Mouse (Mus musculus) ovary, postnatal 36 days (tissue): ENCODE measurements at regions not wholly inside any gene's neighbourhood (a gene's known extent, or its start where the extent isn't known, plus 50 kb on each side); places are given as distances from the start of the nearest gene placed in this dataset.

ENCODE experiments used
- DNase-seq: peaks from one replicate; pipeline ENCODE4 v3.0.0; 2022; ENCODE audit warnings: low spot score, mixed read lengths

DNA sequence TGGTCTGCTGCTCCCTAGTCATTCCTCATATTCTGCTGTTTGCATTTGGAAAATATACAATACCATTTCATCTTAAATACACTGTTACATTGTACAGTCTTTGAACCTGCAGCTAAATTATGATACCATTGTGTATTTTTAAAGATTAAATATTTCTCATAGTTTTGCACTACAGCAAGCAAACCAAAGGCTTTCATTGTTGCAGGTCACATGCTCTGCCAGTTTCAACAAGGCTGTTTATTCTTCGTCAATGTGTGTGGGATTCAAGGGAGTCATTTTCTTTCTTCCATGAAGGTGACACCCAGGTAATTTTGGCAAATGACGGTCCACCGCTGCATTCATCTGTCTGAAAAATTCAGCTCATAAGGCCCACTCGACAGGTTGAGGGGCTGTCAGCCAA lies 200.9 kb upstream of the Lrig1 start:
- no peak for DNase-seq

DNA sequence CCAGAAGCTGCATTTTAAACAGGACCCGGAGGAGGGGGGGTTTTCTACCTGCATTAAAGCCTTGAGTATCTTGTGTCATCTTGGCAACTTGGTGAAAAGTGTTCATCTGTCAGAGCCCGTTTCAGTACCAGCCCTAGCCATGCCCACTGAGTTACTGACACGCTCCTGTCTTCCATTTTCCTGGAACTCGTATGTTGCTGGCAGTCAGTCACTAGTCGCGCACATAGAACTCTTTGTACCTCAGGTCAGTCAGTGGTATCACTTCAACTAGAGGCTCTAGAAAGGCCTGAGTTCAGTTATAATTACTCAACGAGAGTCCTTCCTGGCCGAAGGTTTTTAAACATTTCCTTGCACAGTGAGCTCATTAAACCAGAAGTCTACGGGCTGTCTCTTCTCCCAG lies 198.9 kb upstream of the Lrig1 start:
- DNase-seq, result no peak

DNA sequence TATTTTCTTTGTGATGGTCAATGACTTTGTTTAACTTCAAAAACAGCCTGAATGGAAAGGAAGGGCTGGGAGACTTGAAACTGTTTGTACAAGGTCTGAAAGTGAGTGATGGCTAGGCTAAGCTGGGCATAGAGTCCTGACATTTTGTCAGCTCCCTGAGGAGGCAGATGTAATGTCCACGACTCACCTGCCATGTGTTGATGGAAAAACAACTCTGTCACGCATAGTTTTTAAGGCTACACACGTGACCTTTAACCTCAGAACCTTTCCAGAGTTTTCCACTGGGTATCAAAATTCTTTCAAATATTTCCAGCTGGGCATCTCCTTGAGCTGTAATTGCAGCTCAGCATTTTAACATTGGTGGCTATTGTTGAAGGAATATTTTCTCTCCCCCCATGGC lies 190.2 kb upstream of the Lrig1 start:
- no peak for DNase-seq

DNA sequence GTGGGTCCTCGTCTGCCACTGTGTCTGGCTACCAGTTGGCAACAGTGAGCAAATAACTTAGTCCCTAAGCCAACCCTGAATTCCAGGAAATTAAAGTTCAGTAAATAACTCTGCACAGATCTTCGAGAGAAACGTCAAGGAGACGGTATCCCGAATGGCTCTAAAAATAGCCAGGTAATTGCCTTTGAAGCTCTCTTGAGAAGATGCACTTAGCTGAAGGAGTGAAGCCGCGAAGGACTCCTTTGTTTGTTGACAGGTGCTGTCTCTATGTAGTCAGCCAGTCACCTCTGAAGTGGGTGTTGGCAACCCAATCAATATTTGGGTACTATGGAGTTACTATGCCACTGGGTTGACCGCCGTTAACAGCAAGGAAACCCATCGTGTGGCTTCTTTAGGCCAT lies 189.3 kb upstream of the Lrig1 start:
- no peak for DNase-seq

- no peak for DNase-seq
These were observed 181.2 kb upstream of the Lrig1 start for GRCm38 (mm10) chr6:94881139-94881538.

DNA sequence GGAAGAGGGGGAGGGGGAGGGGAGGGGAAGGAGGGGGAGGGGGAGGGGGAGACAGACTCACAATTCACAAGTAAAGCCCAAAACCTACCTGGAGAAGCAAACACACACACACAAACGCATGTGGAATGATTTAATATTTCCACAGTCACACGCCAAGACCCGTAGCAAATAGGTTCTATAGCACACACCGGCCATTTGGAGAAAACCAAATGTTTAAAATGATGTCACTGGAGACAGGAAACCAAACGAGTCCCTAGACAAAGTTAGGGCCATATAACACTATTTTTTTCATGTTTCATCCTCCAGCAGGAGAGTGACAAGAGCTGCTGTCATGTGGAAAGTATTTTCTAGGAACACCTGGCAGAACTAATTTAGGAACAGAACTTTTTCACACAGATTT lies 175.9 kb upstream of the Lrig1 start:
- no peak for DNase-seq

- no peak for DNase-seq
These were observed 175.1 kb upstream of the Lrig1 start for GRCm38 (mm10) chr6:94875065-94875464.

GRCm38 (mm10) chr6:94874415-94874814 lies 174.5 kb upstream of the Lrig1 start:
- no peak for DNase-seq

DNA sequence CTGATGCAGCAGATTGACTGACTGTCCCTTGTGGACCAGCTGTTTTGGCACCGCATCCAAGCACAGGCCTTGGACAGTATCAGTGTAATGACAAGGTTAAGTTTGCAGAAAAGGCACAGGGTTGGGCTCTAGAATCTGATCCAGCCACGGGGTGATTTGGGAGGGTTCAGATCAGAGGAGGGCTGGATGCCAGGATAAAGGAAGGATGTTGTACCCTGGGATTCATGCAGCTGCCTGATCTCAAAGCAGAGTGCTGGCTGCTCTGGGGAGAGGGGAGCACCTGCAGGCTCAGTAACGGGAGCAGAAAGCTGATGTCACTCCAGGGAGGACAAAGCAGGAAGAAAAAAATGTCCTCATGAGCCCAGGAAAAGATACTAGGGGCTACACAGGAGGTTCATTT lies 168.0 kb upstream of the Lrig1 start:
- DNase-seq, result peak; percentile 26

GRCm38 (mm10) chr6:94865498-94865897 lies 165.5 kb upstream of the Lrig1 start:
- DNase-seq, result no peak

DNA sequence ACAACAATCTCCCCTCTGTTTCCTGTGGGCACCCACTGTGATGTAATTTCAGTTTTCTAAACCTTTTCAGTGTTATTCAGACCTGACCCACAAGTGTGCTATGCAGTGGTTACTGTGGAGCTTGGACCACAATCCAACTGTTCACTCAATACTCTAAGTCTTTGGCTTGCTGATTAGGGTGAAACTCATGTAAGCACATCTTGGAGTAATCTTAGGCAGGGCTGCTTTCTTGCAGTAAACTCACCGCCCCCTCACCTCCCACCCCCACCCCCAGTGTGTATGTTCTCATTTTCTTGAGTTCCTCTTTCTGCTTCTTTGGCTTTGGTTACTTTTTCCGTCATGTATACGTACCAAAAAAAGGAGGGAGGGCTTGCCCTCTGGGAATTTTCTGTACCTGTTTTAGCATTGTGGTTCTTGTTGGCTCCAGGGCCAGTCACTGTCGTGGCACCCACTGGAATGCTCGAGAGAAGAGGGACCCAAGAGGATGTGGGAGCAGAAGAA lies 158.2 kb upstream of the Lrig1 start:
- no peak for DNase-seq

- no peak for DNase-seq
These were observed 150.2 kb upstream of the Lrig1 start for GRCm38 (mm10) chr6:94850121-94850520.

GRCm38 (mm10) chr6:94849533-94849932 lies 149.6 kb upstream of the Lrig1 start:
- DNase-seq, result no peak

- DNase-seq, result no peak
These were observed 148.5 kb upstream of the Lrig1 start for GRCm38 (mm10) chr6:94848437-94848836.

GRCm38 (mm10) chr6:94845821-94846220 lies 145.9 kb upstream of the Lrig1 start:
- DNase-seq, result no peak

DNA sequence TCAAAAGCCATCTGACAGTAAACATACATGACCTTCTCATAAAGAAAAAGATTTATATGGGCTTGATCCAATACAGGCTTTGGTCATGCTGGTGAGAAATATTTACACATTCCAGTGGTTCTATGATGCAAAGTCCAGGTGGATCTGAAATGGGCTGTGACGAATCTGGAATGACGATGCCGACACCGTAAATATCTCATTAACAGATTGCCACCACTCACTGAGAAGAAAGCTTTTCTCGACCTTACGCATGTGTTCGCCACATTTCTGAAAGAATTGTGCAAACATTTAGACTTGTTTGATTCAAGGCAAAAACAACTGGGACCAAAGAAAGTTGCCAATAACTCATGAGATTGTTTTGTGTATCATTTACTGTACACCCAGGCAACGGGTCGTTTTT lies 142.9 kb upstream of the Lrig1 start:
- no peak for DNase-seq

DNA sequence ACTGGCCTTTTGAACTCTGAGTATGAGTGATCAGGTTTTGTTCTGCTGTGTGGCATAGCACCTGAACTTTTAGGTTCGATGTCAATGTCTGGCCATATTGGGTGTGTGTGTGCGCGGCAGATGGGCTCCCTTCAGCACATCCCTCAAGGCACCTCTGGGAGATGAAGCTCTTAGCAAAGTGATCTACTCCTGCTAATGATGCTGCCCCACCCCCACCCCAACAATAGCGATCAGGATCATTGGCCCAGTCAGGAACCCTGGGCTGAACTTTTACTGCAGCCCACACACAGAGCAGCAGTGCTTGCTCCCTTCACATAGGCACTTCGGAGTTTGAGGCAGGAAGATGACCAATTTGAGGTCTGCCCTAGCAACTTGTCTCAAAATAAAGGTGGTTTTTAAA lies 141.9 kb upstream of the Lrig1 start:
- DNase-seq, result no peak

DNA sequence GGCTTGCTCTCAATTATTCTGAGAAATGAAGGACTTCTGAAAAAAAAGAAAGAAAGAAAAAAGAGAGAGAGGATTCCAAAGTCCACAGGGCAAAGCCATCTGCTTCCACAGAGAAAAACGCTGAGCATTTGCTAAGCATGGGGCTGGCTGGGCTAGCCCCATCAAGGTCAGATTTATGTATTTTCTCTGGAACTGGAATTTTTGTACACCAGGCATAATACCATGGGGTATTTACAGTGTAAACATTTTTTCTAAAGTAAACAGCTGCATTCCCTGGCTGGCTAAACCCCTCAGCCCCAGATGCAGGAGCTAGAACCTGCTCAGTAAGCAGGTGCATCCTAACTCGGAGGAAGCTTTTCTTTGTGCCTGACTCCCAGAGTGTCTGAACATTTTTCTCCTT lies 135.8 kb upstream of the Lrig1 start:
- no peak for DNase-seq

- DNase-seq, result no peak
These were observed 134.6 kb upstream of the Lrig1 start for GRCm38 (mm10) chr6:94834551-94834950.

GRCm38 (mm10) chr6:94830801-94831200 lies 130.8 kb upstream of the Lrig1 start:
- no peak for DNase-seq

GRCm38 (mm10) chr6:94829246-94829645 lies 129.3 kb upstream of the Lrig1 start:
- DNase-seq, result no peak

- DNase-seq, result no peak
These were observed 126.7 kb upstream of the Lrig1 start for GRCm38 (mm10) chr6:94826656-94827055.

- no peak for DNase-seq
These were observed 118.3 kb upstream of the Lrig1 start for GRCm38 (mm10) chr6:94818220-94818619.

DNA sequence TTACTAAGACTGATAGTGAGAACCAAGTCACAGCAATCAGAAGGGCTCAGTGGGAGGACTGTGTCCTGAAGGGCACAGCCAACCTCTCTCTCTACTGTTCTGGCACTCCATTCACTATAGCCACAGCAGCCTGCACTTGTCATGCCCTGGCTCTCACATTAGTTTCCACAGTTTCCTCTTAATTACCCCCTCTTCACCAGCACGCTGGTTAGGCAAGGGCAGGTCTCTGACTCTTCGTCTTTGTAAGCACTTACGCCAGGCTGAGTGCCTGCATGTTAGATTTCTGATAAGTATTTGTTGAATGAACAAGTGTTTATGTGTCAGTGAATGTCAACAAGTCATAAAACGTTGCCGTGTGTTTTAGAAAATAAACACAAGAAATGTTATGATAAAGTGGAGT lies 116.2 kb upstream of the Lrig1 start:
- no peak for DNase-seq

DNA sequence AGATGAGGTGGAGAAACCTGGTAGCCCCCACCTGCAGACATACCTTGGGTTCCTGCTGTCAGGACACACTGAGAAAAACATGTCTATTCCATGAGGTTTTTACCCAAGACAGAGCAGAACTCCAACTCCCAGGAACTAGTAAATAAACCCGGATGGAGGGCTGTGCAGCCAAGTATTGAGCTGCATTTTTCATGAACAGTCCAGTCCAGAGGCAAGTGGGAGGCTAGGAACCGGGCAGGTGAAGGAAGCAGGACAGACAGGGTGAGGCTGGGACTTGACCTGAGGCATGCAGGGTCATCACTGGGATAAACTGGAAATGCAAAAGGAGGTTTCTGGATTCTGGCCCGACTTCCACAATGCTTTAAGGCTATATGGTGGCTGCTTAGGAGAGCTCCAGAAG lies 114.8 kb upstream of the Lrig1 start:
- no peak for DNase-seq
